Mouse (Mus musculus) C2C12 (cell line): ENCODE data around the gene Cadm1.

Source experiments
- CEBPB ChIP-seq: IDR thresholded peaks from one replicate; pipeline ENCODE4 v1.6.1; 2011; ENCODE audit warnings: low read depth, mild to moderate bottlenecking, control low read depth, moderate library complexity
- CTCF ChIP-seq: IDR thresholded peaks from one replicate; pipeline ENCODE4 v1.5.1; 2011; ENCODE audit not compliant: control insufficient read depth, insufficient read depth, insufficient read length
- FOSL1 ChIP-seq: IDR thresholded peaks from one replicate; pipeline ENCODE4 v1.8.0; 2011; ENCODE audit warnings: mild to moderate bottlenecking, low read length; ENCODE audit not compliant: poor library complexity, insufficient read depth, severe bottlenecking
- MAX ChIP-seq: IDR thresholded peaks from one replicate; pipeline ENCODE4 v1.6.1; 2011; ENCODE audit warnings: mild to moderate bottlenecking, control low read depth
- MYOD1 ChIP-seq: IDR thresholded peaks from one replicate; pipeline ENCODE4 v1.6.1; 2011; ENCODE audit warnings: low read depth; ENCODE audit not compliant: control insufficient read depth, insufficient read length
- MYOG ChIP-seq: IDR thresholded peaks from one replicate; pipeline ENCODE4 v1.6.1; 2011; ENCODE audit not compliant: control insufficient read depth, insufficient read length; ENCODE audit errors: extremely low read depth
- USF1 ChIP-seq: IDR thresholded peaks from one replicate; pipeline ENCODE4 v1.6.1; 2011; ENCODE audit warnings: low read depth, mild to moderate bottlenecking, control low read depth, moderate library complexity

GRCm38 (mm10) chr9:47828762-47829161 lies 298.8 kb downstream of the Cadm1 start:
- no peak for TF ChIP-seq CTCF
- no peak for TF ChIP-seq USF1
- TF ChIP-seq MAX = no peak
- no peak for TF ChIP-seq MYOG
- TF ChIP-seq MYOD1 = no peak
- no peak for TF ChIP-seq FOSL1
- no peak for TF ChIP-seq CEBPB
